Mouse (Mus musculus) kidney, embryonic 14.5 days (tissue): ENCODE data around the gene Prdm16. TPM values are rescaled to one million over a fixed set of nuclear protein-coding genes. Genes with fewer than 3 reads are reported as not detected.

ENCODE experiments used
- ATAC-seq: fragments of 200-750 bp; cut with Nextera tagmentation; 2 replicates; pipeline ENCODE4 v1.8.0; 2017; ENCODE audit warnings: moderate number of reproducible peaks, mild to moderate bottlenecking, moderate TSS enrichment, moderate library complexity; ENCODE audit not compliant: low FRiP score, low TSS enrichment
- H3K27ac ChIP-seq: fragments of 300-500 bp; sonication (generic); 2 replicates; pipeline ENCODE4 v1.5.1; 2014; ENCODE audit warnings: low read depth, mild to moderate bottlenecking, low read length, moderate library complexity, mixed read lengths
- H3K27me3 ChIP-seq: fragments of 300-500 bp; sonication (generic); 2 replicates; pipeline ENCODE4 v1.6.1; 2014; ENCODE audit warnings: mild to moderate bottlenecking, low read length; ENCODE audit not compliant: control insufficient read depth, insufficient read depth
- H3K36me3 ChIP-seq: fragments of 300-500 bp; sonication (generic); 2 replicates; pipeline ENCODE4 v1.6.1; 2014; ENCODE audit warnings: low read length, mixed read lengths; ENCODE audit not compliant: control insufficient read depth, insufficient read depth
- H3K4me1 ChIP-seq: fragments of 300-500 bp; sonication (generic); 2 replicates; pipeline ENCODE4 v1.6.1; 2014; ENCODE audit warnings: low read length, mixed read lengths; ENCODE audit not compliant: control insufficient read depth, insufficient read depth
- H3K4me2 ChIP-seq: fragments of 300-500 bp; sonication (generic); replicated peaks from 2 replicates; pipeline ENCODE4 v1.6.1; 2014; ENCODE audit warnings: low read depth, mild to moderate bottlenecking, low read length
- H3K4me3 ChIP-seq: fragments of 300-500 bp; sonication (generic); 2 replicates; pipeline ENCODE4 v1.5.1; 2014; ENCODE audit warnings: mild to moderate bottlenecking, low read length
- H3K9ac ChIP-seq: fragments of 300-500 bp; sonication (generic); 2 replicates; pipeline ENCODE4 v1.6.1; 2014; ENCODE audit warnings: low read depth, mild to moderate bottlenecking, low read length, moderate library complexity
- H3K9me3 ChIP-seq: fragments of 300-500 bp; sonication (generic); 2 replicates; pipeline ENCODE4 v1.6.1; 2016; ENCODE audit warnings: low read length; ENCODE audit not compliant: control insufficient read depth
- WGBS: fragments of 180-500 bp; shearing (Covaris S2); extraction: QIAGEN DNeasy Blood & Tissue Kit; methylation state at CpG from one replicate; pipeline ENCODE4 v1.1.7; 2014; 5-methylcytosine and 5-hydroxymethylcytosine counted together
- polyA plus RNA-seq: library from polyadenylated mRNA; unstranded; fragments of >200 nt; fragmentation: Nextera tagmentation; extraction: Ambion mirVana; gene quantifications from 2 replicates; pipeline ENCODE4 v1.2.1, GENCODE M21; 2014

The Prdm16 gene
- polyA plus RNA-seq, 1 experiment from 2014 or later, result 25.4 TPM

- no peak overlapping the region for H3K4me3 ChIP-seq
- H3K9ac ChIP-seq, result no peak overlapping the region
- WGBS, result 51% methylated on average over 14 of the region's 14 CpGs
- no peaks in the 10 kb centered on the region for H3K36me3 ChIP-seq
- H3K27me3 ChIP-seq, result peaks cover 48% of the 10 kb centered on the region; the same call in 1 of the 2 replicates
- no peaks in the 10 kb centered on the region for H3K4me1 ChIP-seq
- H3K27ac ChIP-seq, result no peak overlapping the region
- ATAC-seq, result no peak
- no peaks in the 10 kb centered on the region for H3K9me3 ChIP-seq
- H3K4me2 ChIP-seq, result no peak overlapping the region
Observed at GRCm38 (mm10) chr4:154625710-154626109, 11.0 kb downstream of the Prdm16 start.

GRCm38 (mm10) chr4:154623241-154623640, 13.4 kb downstream of the Prdm16 start:
- Histone ChIP-seq H3K4me3 (no peak overlapping the region), H3K9ac (no peak overlapping the region), H3K4me1 (no peaks in the 10 kb centered on the region), H3K9me3 (no peaks in the 10 kb centered on the region), H3K36me3 (no peaks in the 10 kb centered on the region), H3K27me3 (peaks cover 37% of the 10 kb centered on the region; the same call in 1 of the 2 replicates), H3K27ac (no peak overlapping the region), H3K4me2 (no peak overlapping the region)
- WGBS, result 83% methylated on average over 3 of the region's 3 CpGs
- ATAC-seq, result no peak

GRCm38 (mm10) chr4:154622521-154622920, 14.2 kb downstream of the Prdm16 start:
- Histone ChIP-seq H3K36me3 (no peaks in the 10 kb centered on the region), H3K9ac (no peak overlapping the region), H3K4me3 (no peak overlapping the region), H3K27me3 (peaks cover 33% of the 10 kb centered on the region; the same call in 1 of the 2 replicates), H3K4me2 (no peak overlapping the region), H3K9me3 (no peaks in the 10 kb centered on the region), H3K27ac (no peak overlapping the region), H3K4me1 (no peaks in the 10 kb centered on the region)
- 95% methylated on average over 4 of the region's 4 CpGs for WGBS
- no peak for ATAC-seq

- H3K27ac ChIP-seq, result no peak overlapping the region
- no peaks in the 10 kb centered on the region for H3K9me3 ChIP-seq
- peaks cover 4% of the 10 kb centered on the region; the same call in 1 of the 2 replicates for H3K27me3 ChIP-seq
- no peaks in the 10 kb centered on the region for H3K36me3 ChIP-seq
- H3K4me3 ChIP-seq, result no peak overlapping the region
- ATAC-seq, result no peak
- H3K9ac ChIP-seq, result no peak overlapping the region
- no peaks in the 10 kb centered on the region for H3K4me1 ChIP-seq
- 63% methylated on average over 10 of the region's 10 CpGs for WGBS
- no peak overlapping the region for H3K4me2 ChIP-seq
Observed at GRCm38 (mm10) chr4:154611167-154611566, 25.5 kb downstream of the Prdm16 start.

- Histone ChIP-seq H3K4me3 (no peak overlapping the region), H3K9me3 (no peaks in the 10 kb centered on the region), H3K9ac (no peak overlapping the region), H3K27ac (no peak overlapping the region), H3K4me1 (no peaks in the 10 kb centered on the region), H3K27me3 (peaks cover 15% of the 10 kb centered on the region), H3K36me3 (no peaks in the 10 kb centered on the region), H3K4me2 (no peak overlapping the region)
- ATAC-seq, result no peak
- WGBS, result 87% methylated on average over 5 of the region's 5 CpGs
Observed at GRCm38 (mm10) chr4:154607724-154608123, 28.9 kb downstream of the Prdm16 start.

GRCm38 (mm10) chr4:154604442-154604830, 32.2 kb downstream of the Prdm16 start:
- no peaks in the 10 kb centered on the region for H3K36me3 ChIP-seq
- peaks cover 19% of the 10 kb centered on the region for H3K27me3 ChIP-seq
- no peaks in the 10 kb centered on the region for H3K9me3 ChIP-seq
- no peak overlapping the region for H3K4me3 ChIP-seq
- H3K9ac ChIP-seq, result no peak overlapping the region
- no peak for ATAC-seq
- H3K4me2 ChIP-seq, result no peak overlapping the region
- H3K4me1 ChIP-seq, result 0 out of 2 replicates have a peak, but pooled peaks cover 8% of the 10 kb centered on the region
- H3K27ac ChIP-seq, result no peak overlapping the region
- WGBS, result 79% methylated on average over 7 of the region's 7 CpGs

GRCm38 (mm10) chr4:154603663-154604441, 32.8 kb downstream of the Prdm16 start:
- Histone ChIP-seq H3K4me3 (no peak overlapping the region), H3K9ac (no peak overlapping the region), H3K27ac (no peak overlapping the region), H3K27me3 (peaks cover 21% of the 10 kb centered on the region), H3K4me1 (0 out of 2 replicates have a peak, but pooled peaks cover 12% of the 10 kb centered on the region), H3K9me3 (no peaks in the 10 kb centered on the region), H3K36me3 (no peaks in the 10 kb centered on the region), H3K4me2 (no peak overlapping the region)
- WGBS, result 47% methylated on average over 25 of the region's 25 CpGs
- ATAC-seq, result no peak

- ATAC-seq, result no peak
- H3K9ac ChIP-seq, result no peak overlapping the region
- H3K27me3 ChIP-seq, result peaks cover 24% of the 10 kb centered on the region
- no peak overlapping the region for H3K27ac ChIP-seq
- H3K9me3 ChIP-seq, result no peaks in the 10 kb centered on the region
- no peak overlapping the region for H3K4me2 ChIP-seq
- H3K4me1 ChIP-seq, result 0 out of 2 replicates have a peak, but pooled peaks cover 12% of the 10 kb centered on the region
- WGBS, result 78% methylated on average over 10 of the region's 10 CpGs
- H3K4me3 ChIP-seq, result no peak overlapping the region
- H3K36me3 ChIP-seq, result no peaks in the 10 kb centered on the region
Observed at GRCm38 (mm10) chr4:154602409-154602808, 34.3 kb downstream of the Prdm16 start.

- no peaks in the 10 kb centered on the region for H3K36me3 ChIP-seq
- 0 out of 2 replicates have a peak, but pooled peaks cover 12% of the 10 kb centered on the region for H3K4me1 ChIP-seq
- H3K9ac ChIP-seq, result no peak overlapping the region
- no peak for ATAC-seq
- no peaks in the 10 kb centered on the region for H3K9me3 ChIP-seq
- no peak overlapping the region for H3K4me3 ChIP-seq
- peaks cover 27% of the 10 kb centered on the region for H3K27me3 ChIP-seq
- 59% methylated on average over 3 of the region's 3 CpGs for WGBS
- no peak overlapping the region for H3K4me2 ChIP-seq
- H3K27ac ChIP-seq, result no peak overlapping the region
Observed at GRCm38 (mm10) chr4:154601006-154601405, 35.7 kb downstream of the Prdm16 start.
